Mouse (Mus musculus) gastrocnemius, postnatal 25 days (tissue): Measurements from ENCODE around the gene Fgf22. TPM values are rescaled to one million over a fixed set of nuclear protein-coding genes. Genes with fewer than 3 reads are reported as not detected.

ENCODE experiments used
- DNase-seq: peaks from one replicate; pipeline ENCODE4 v3.0.0; 2022
- total RNA-seq, 2 experiments: library from RNA; stranded (reverse); gene quantifications; 1 replicate in 1 of 2; 2 replicates in 1 of 2; pipeline ENCODE4 v1.2.3; 2021

Gene Fgf22
- total RNA-seq, 2 experiments from 2014 or later, result not detected

- DNase-seq, result peak; percentile 66
Observed at GRCm38 (mm10) chr10:79793051-79793737, 38.3 kb downstream of the Fgf22 start, which contains the start of gene Palm. Palm (plus strand) TSS chr10:79793572.

- DNase-seq, result no peak
Observed at GRCm38 (mm10) chr10:79793738-79794490, 39.0 kb downstream of the Fgf22 start.

- peak; percentile 91 for DNase-seq
Observed at GRCm38 (mm10) chr10:79794491-79794931, 39.6 kb downstream of the Fgf22 start.

GRCm38 (mm10) chr10:79795905-79796304 lies 41.0 kb downstream of the Fgf22 start:
- DNase-seq, result no peak

GRCm38 (mm10) chr10:79797326-79797725 lies 42.5 kb downstream of the Fgf22 start:
- peak; percentile 60 for DNase-seq

- DNase-seq, result no peak
Observed at GRCm38 (mm10) chr10:79798289-79798928, 43.5 kb downstream of the Fgf22 start.

- DNase-seq, result no peak
Observed at GRCm38 (mm10) chr10:79800508-79800907, 45.6 kb downstream of the Fgf22 start.

- no peak for DNase-seq
Observed at GRCm38 (mm10) chr10:79801837-79802236, 47.0 kb downstream of the Fgf22 start.

- DNase-seq, result peak; percentile 76
Observed at GRCm38 (mm10) chr10:79802331-79802971, 47.6 kb downstream of the Fgf22 start.

- DNase-seq, result no peak
Observed at GRCm38 (mm10) chr10:79803716-79804323, 48.9 kb downstream of the Fgf22 start.

- DNase-seq, result peak; percentile 49
Observed at GRCm38 (mm10) chr10:79805636-79806035, 50.8 kb downstream of the Fgf22 start.

- DNase-seq, result no peak
Observed at GRCm38 (mm10) chr10:79806331-79806730, 51.5 kb downstream of the Fgf22 start.

GRCm38 (mm10) chr10:79806972-79807371 lies 52.1 kb downstream of the Fgf22 start:
- DNase-seq, result no peak

- peak; percentile 51 for DNase-seq
Observed at GRCm38 (mm10) chr10:79807826-79808225, 53.0 kb downstream of the Fgf22 start.

Other genes starting within 250 kb of the Fgf22 start
- 1 to 10 TPM in 1 of 2 experiments, under 1 TPM in 1; 0.84 to 1.2 TPM for gene Plpp2, start 221.3 kb upstream of the Fgf22 start, total RNA-seq
- gene Mier2, start 199.9 kb upstream of the Fgf22 start, total RNA-seq, result 10 to 100 TPM; 12.6 to 14.8 TPM
- gene Theg, start 167.7 kb upstream of the Fgf22 start, total RNA-seq, result not detected
- gene C2cd4c, start 141.1 kb upstream of the Fgf22 start, total RNA-seq, result not detected
- 1 to 10 TPM; 2.1 to 2.3 TPM for gene Shc2, start 117.2 kb upstream of the Fgf22 start, total RNA-seq
- 10 to 100 TPM; 14.8 to 17.1 TPM for gene Odf3l2, start 109.3 kb upstream of the Fgf22 start, total RNA-seq
- not detected for gene Madcam1, start 90.5 kb upstream of the Fgf22 start, total RNA-seq
- 10 to 100 TPM; 19.1 to 19.6 TPM for gene Tpgs1, start 85.7 kb upstream of the Fgf22 start, total RNA-seq
- gene Cdc34, start 72.9 kb upstream of the Fgf22 start, total RNA-seq, result 100 to 1,000 TPM; 329 to 332 TPM
- gene Gzmm, start 66.1 kb upstream of the Fgf22 start, total RNA-seq, result 1 to 10 TPM; 4.0 to 4.4 TPM
- gene Bsg, start 50.6 kb upstream of the Fgf22 start, total RNA-seq, result 100 to 1,000 TPM; 513 to 650 TPM
- gene Hcn2, start 38.4 kb upstream of the Fgf22 start, total RNA-seq, result under 1 TPM; 0.67 TPM
- 10 to 100 TPM; 26.7 to 27.2 TPM for gene Polrmt, start 8.5 kb upstream of the Fgf22 start, total RNA-seq
- gene Rnf126, start 11.9 kb downstream of the Fgf22 start, total RNA-seq, result 10 to 100 TPM; 27.4 to 33.4 TPM
- gene Fstl3, start 22.2 kb downstream of the Fgf22 start, total RNA-seq, result 1 to 10 TPM; 2.0 to 2.1 TPM
- gene Prss57, start 35.9 kb downstream of the Fgf22 start, total RNA-seq, result not detected
- 10 to 100 TPM; 23.6 to 24.8 TPM for gene Palm, start 38.5 kb downstream of the Fgf22 start, total RNA-seq
- under 1 TPM in 1 of 2 experiments, not detected in 1; 0.40 TPM for gene Misp, start 65.9 kb downstream of the Fgf22 start, total RNA-seq
- gene Ptbp1, start 99.4 kb downstream of the Fgf22 start, total RNA-seq, result 10 to 100 TPM; 26.8 to 27.1 TPM
- under 1 TPM in 1 of 2 experiments, not detected in 1; 0.35 TPM for gene Prtn3, start 119.4 kb downstream of the Fgf22 start, total RNA-seq
- under 1 TPM; 0.13 to 0.27 TPM for gene Plppr3, start 119.6 kb downstream of the Fgf22 start, total RNA-seq
- not detected for gene Elane, start 131.2 kb downstream of the Fgf22 start, total RNA-seq
- gene Cfd, start 135.8 kb downstream of the Fgf22 start, total RNA-seq, result 100 to 1,000 TPM in 1 of 2 experiments, 10 to 100 TPM in 1; 12.5 to 381 TPM
- gene Med16, start 153.8 kb downstream of the Fgf22 start, total RNA-seq, result 10 to 100 TPM; 29.2 to 34.4 TPM
- gene Gm26602, start 155.8 kb downstream of the Fgf22 start, total RNA-seq, result not detected
- under 1 TPM; 0.18 to 0.29 TPM for gene Kiss1r, start 161.9 kb downstream of the Fgf22 start, total RNA-seq
- gene R3hdm4, start 166.1 kb downstream of the Fgf22 start, total RNA-seq, result 100 to 1,000 TPM; 103 to 113 TPM
- gene Arid3a, start 172.0 kb downstream of the Fgf22 start, total RNA-seq, result 1 to 10 TPM; 2.4 to 2.8 TPM
- 10 to 100 TPM; 16.4 to 18.0 TPM for gene Wdr18, start 205.1 kb downstream of the Fgf22 start, total RNA-seq
- not detected for gene Grin3b, start 215.6 kb downstream of the Fgf22 start, total RNA-seq
- 10 to 100 TPM; 70.1 to 80.6 TPM for gene Tmem259, start 229.3 kb downstream of the Fgf22 start, total RNA-seq
- gene Cnn2, start 233.5 kb downstream of the Fgf22 start, total RNA-seq, result 1 to 10 TPM; 8.5 to 9.4 TPM
- gene Abca7, start 241.4 kb downstream of the Fgf22 start, total RNA-seq, result 1 to 10 TPM; 4.9 to 5.7 TPM